In genomic region chr19:41197606-41198005, GRCm38 (mm10) we compare ENCODE assay signal across 15 mouse cellular contexts. TPM values are rescaled to one million over a fixed set of nuclear protein-coding genes. Genes with fewer than 3 reads are reported as not detected.
A peak's percentile ranks its signal among the peaks of the same experiment; 100 is the strongest.
DNase-seq lines count a peak whose midpoint lies in the region; ATAC-seq and TF ChIP-seq lines count a peak whose summit lies in the region.
"Had no signal": no experiment of that assay in that cellular context is flagged by ENCODE, and none has a peak within 500 bp of the region (broad histone marks: within the 10 kb centered on the region; RNA-seq: fewer than 3 reads in every experiment).

No protein-coding gene starts in this region.

- no peak overlapping the region for H3K4me2 ChIP-seq in midbrain, embryonic 11.5 days
- no peak overlapping the region for H3K4me2 ChIP-seq in stomach, postnatal 0 days (replicated peaks; ENCODE audit: low read depth)
- H3K4me2 ChIP-seq: heart, embryonic 15.5 days; liver, embryonic 13.5 days had no signal

- WGBS in midbrain, embryonic 11.5 days, result 90% methylated on average over 12 of the region's 12 CpGs
- 94% methylated on average over 12 of the region's 12 CpGs for WGBS in midbrain, embryonic 10.5 days
- 74% methylated on average over 12 of the region's 12 CpGs for WGBS in cerebellum, adult 2 months
- WGBS in stomach, postnatal 0 days, result 82% methylated on average over 12 of the region's 12 CpGs

- H3K36me3 ChIP-seq in midbrain, embryonic 11.5 days (ENCODE audit: control insufficient read depth, insufficient read depth, low read length), result no peaks in the 10 kb centered on the region
- no peaks in the 10 kb centered on the region for H3K36me3 ChIP-seq in midbrain, embryonic 10.5 days
- H3K36me3 ChIP-seq in stomach, postnatal 0 days (ENCODE audit: control insufficient read depth, insufficient read depth, low read length), result no peaks in the 10 kb centered on the region
- H3K36me3 ChIP-seq: heart, embryonic 15.5 days; liver, embryonic 13.5 days had no signal

- no peak overlapping the region for H3K4me3 ChIP-seq in midbrain, embryonic 11.5 days (ENCODE audit: low read depth, low read length)
- no peak overlapping the region for H3K4me3 ChIP-seq in midbrain, embryonic 10.5 days
- no peak overlapping the region for H3K4me3 ChIP-seq in cerebellum, adult 2 months (replicated peaks; ENCODE audit: insufficient read depth, low read depth, low read length)
- H3K4me3 ChIP-seq in stomach, postnatal 0 days (ENCODE audit: low read depth, low read length), result no peak overlapping the region
- H3K4me3 ChIP-seq: heart, embryonic 15.5 days; liver, embryonic 13.5 days had no signal

- TF ChIP-seq EP300 in stomach, postnatal 0 days (optimal IDR thresholded peaks at IDR 0.05), result no peak

- TF ChIP-seq CTCF in cerebellum, adult 2 months (IDR thresholded peaks at IDR 0.05; ENCODE audit: borderline replicate concordance, insufficient read depth, low read depth, low read length), result no peak
- no peak for TF ChIP-seq CTCF in stomach, postnatal 0 days (IDR thresholded peaks at IDR 0.05; ENCODE audit: low read depth)

- peak; percentile 39 for DNase-seq in midbrain, embryonic 11.5 days (ENCODE audit: low spot score, missing footprints)
- DNase-seq in midbrain, embryonic 10.5 days (ENCODE audit: low spot score), result no peak
- peak; percentile 50 to 68 for DNase-seq in frontal cortex, postnatal 10 days (ENCODE audit: low spot score in 2 of 2)
- peak; percentile 85 for DNase-seq in layer of hippocampus, adult 9-11 months
- DNase-seq in right cerebral cortex, postnatal 14 days, result peak; percentile 35
- no peak for DNase-seq in lung, postnatal 36 days
- DNase-seq in cerebellum, adult 2 months, result no peak
- no peak for DNase-seq in stomach, postnatal 0 days (ENCODE audit: low spot score)
- DNase-seq: adrenal gland, adult 2 months; cerebellum, adult 11 months; liver, embryonic 13.5 days; spleen, adult 18-20 months had no signal

- H3K4me1 ChIP-seq in midbrain, embryonic 11.5 days (ENCODE audit: control insufficient read depth, insufficient read depth, low read length), result no peaks in the 10 kb centered on the region
- no peaks in the 10 kb centered on the region for H3K4me1 ChIP-seq in midbrain, embryonic 10.5 days
- no peaks in the 10 kb centered on the region for H3K4me1 ChIP-seq in cerebellum, adult 2 months (ENCODE audit: control insufficient read depth, insufficient read depth, low read length)
- no peaks in the 10 kb centered on the region for H3K4me1 ChIP-seq in stomach, postnatal 0 days (replicated peaks; ENCODE audit: control insufficient read depth, insufficient read depth)
- H3K4me1 ChIP-seq: heart, embryonic 15.5 days; liver, embryonic 13.5 days had no signal

- H3K9me3 ChIP-seq in midbrain, embryonic 11.5 days (ENCODE audit: control insufficient read depth, low read length), result no peaks in the 10 kb centered on the region
- no peaks in the 10 kb centered on the region for H3K9me3 ChIP-seq in midbrain, embryonic 10.5 days (replicated peaks)
- H3K9me3 ChIP-seq in stomach, postnatal 0 days (ENCODE audit: control insufficient read depth, low read length), result no peaks in the 10 kb centered on the region
- H3K9me3 ChIP-seq: heart, embryonic 15.5 days; liver, embryonic 13.5 days had no signal

- H3K27ac ChIP-seq in midbrain, embryonic 11.5 days (ENCODE audit: low read depth, low read length), result no peak overlapping the region
- H3K27ac ChIP-seq in midbrain, embryonic 10.5 days (replicated peaks), result no peak overlapping the region
- H3K27ac ChIP-seq in cerebellum, adult 2 months (ENCODE audit: insufficient read depth, low read length), result no peak overlapping the region
- H3K27ac ChIP-seq in stomach, postnatal 0 days (replicated peaks), result no peak overlapping the region
- H3K27ac ChIP-seq: heart, embryonic 15.5 days; liver, embryonic 13.5 days had no signal

- peaks cover 37% of the 10 kb centered on the region for H3K27me3 ChIP-seq in midbrain, embryonic 11.5 days (ENCODE audit: control insufficient read depth, insufficient read depth, low read length)
- peaks cover 95% of the 10 kb centered on the region for H3K27me3 ChIP-seq in midbrain, embryonic 10.5 days (ENCODE audit: low read depth, poor library complexity, severe bottlenecking)
- no peaks in the 10 kb centered on the region for H3K27me3 ChIP-seq in cerebellum, adult 2 months (ENCODE audit: control insufficient read depth, insufficient read depth, low read length)
- H3K27me3 ChIP-seq in stomach, postnatal 0 days (ENCODE audit: control insufficient read depth, insufficient read depth, low read length), result no peaks in the 10 kb centered on the region

- no peak for ATAC-seq in midbrain, embryonic 11.5 days (ENCODE audit: low FRiP score)
- no peak for ATAC-seq in stomach, postnatal 0 days (ENCODE audit: low FRiP score, low TSS enrichment)
- ATAC-seq: Patski had no signal

- no peak for TF ChIP-seq POLR2A in cerebellum, adult 2 months (IDR thresholded peaks at IDR 0.05; ENCODE audit: borderline replicate concordance, insufficient read depth, low read length)

- no peak overlapping the region for H3K9ac ChIP-seq in midbrain, embryonic 11.5 days (ENCODE audit: low read length)
- H3K9ac ChIP-seq in stomach, postnatal 0 days (ENCODE audit: low read length), result no peak overlapping the region
- H3K9ac ChIP-seq: heart, embryonic 15.5 days; liver, embryonic 13.5 days had no signal

RNA-seq across cellular contexts. Expression of gene Tll2, which starts 9.0 kb away (rescaled TPM):
- 0.61 and 0.71 TPM in 2 replicates for polyA plus RNA-seq in midbrain, embryonic 11.5 days (2014; fragmentation: Nextera tagmentation; extraction: Ambion mirVana)
- 0.53 and 0.58 TPM in 2 replicates for polyA plus RNA-seq in midbrain, embryonic 10.5 days (2016; fragmentation: Nextera tagmentation; extraction: Ambion mirVana)
- polyA plus RNA-seq in cerebellum, adult 2 months (2012; rRNA removed), result 0.90 and 1.0 TPM in 2 replicates
- polyA plus RNA-seq in stomach, postnatal 0 days (2015; fragmentation: Nextera tagmentation; extraction: Ambion mirVana), result 0.06 and 0.27 TPM in 2 replicates
- polyA plus RNA-seq: kidney, embryonic 14.5 days; liver, embryonic 13.5 days had no signal

Comparison
In these comparisons a context has a peak if more than half of its experiments do, and no peak if none do; other contexts are left out.
1. DNase-seq: peak in midbrain, embryonic 11.5 days (single experiment), frontal cortex, postnatal 10 days (2 of 2), layer of hippocampus, adult 9-11 months (single experiment) and right cerebral cortex, postnatal 14 days (single experiment); none in midbrain, embryonic 10.5 days (single experiment), lung, postnatal 36 days (single experiment), cerebellum, adult 2 months (0 of 2) and stomach, postnatal 0 days (single experiment).